Mouse (Mus musculus) liver, adult 2 months (tissue): ENCODE data around the gene Mbnl1. TPM values are rescaled to one million over a fixed set of nuclear protein-coding genes. Genes with fewer than 3 reads are reported as not detected.
A peak's percentile ranks its signal among the peaks of the same experiment; 100 is the strongest.

Experiments used
- DNase-seq: peaks from one replicate; pipeline ENCODE4 v3.0.0-alpha.2; 2011; ENCODE audit warnings: low read depth, low spot score; ENCODE audit errors: extremely low read depth
- H3K27ac ChIP-seq: fragments of 200-500 bp; replicated peaks from 2 replicates; pipeline ENCODE4 v1.5.1; 2012; ENCODE audit warnings: low read depth, mild to moderate bottlenecking, control low read depth, inconsistent platforms, low read length; ENCODE audit not compliant: insufficient read depth
- H3K27me3 ChIP-seq: fragments of 200-500 bp; 2 replicates; pipeline ENCODE4 v1.6.1; 2012; ENCODE audit warnings: mild to moderate bottlenecking, moderate library complexity, low read length, inconsistent platforms; ENCODE audit not compliant: control insufficient read depth, insufficient read depth
- H3K36me3 ChIP-seq: fragments of 200-500 bp; 2 replicates; pipeline ENCODE4 v1.6.1; 2012; ENCODE audit warnings: low read length, inconsistent platforms; ENCODE audit not compliant: control insufficient read depth, insufficient read depth
- H3K4me1 ChIP-seq: fragments of 200-500 bp; 2 replicates; pipeline ENCODE4 v1.6.1; 2011; ENCODE audit warnings: low read length; ENCODE audit not compliant: control insufficient read depth, insufficient read depth
- H3K4me3 ChIP-seq: fragments of 200-500 bp; 2 replicates; pipeline ENCODE4 v1.5.1; 2011; ENCODE audit warnings: low read depth, mild to moderate bottlenecking, control low read depth, low read length, moderate library complexity; ENCODE audit not compliant: insufficient read depth
- H3K79me2 ChIP-seq: fragments of 200-500 bp; 2 replicates; pipeline ENCODE4 v1.6.1; 2012; ENCODE audit warnings: inconsistent platforms, mild to moderate bottlenecking, low read length, moderate library complexity; ENCODE audit not compliant: control insufficient read depth, insufficient read depth
- H3K9ac ChIP-seq: fragments of 200-500 bp; 2 replicates; pipeline ENCODE4 v1.6.1; 2012; ENCODE audit warnings: low read depth, mild to moderate bottlenecking, control low read depth, inconsistent platforms, low read length
- CTCF ChIP-seq: fragments of 200-500 bp; IDR thresholded peaks from 2 replicates; pipeline ENCODE4 v1.5.1; 2011; ENCODE audit warnings: low read depth, low read length, control low read depth
- POLR2A ChIP-seq: fragments of 200-500 bp; IDR thresholded peaks from 2 replicates; pipeline ENCODE4 v1.6.1; 2011; ENCODE audit warnings: low read length, control low read depth; ENCODE audit not compliant: insufficient read depth; ENCODE audit errors: extremely low read depth
- WGBS: fragments of 180-500 bp; shearing (Covaris S2); methylation state at CpG from one replicate; pipeline ENCODE4 v1.1.7; 2018; 5-methylcytosine and 5-hydroxymethylcytosine counted together
- polyA plus RNA-seq: library from polyadenylated mRNA; depleted of rRNA; stranded (reverse); fragments of >200 nt; gene quantifications from 2 replicates; pipeline ENCODE4 v1.2.3, GENCODE M21; 2012
- total RNA-seq: library from RNA; depleted of rRNA; stranded (reverse); fragments of >200 nt; gene quantifications from 2 replicates; pipeline ENCODE4 v1.2.3, GENCODE M21; 2014

Mbnl1 gene
- total and polyA plus RNA-seq, 2 experiments = 27.3 to 111 TPM

GRCm38 (mm10) chr3:60616147-60616546, 143.5 kb downstream of the Mbnl1 start:
- Histone ChIP-seq H3K27me3 (no peaks in the 10 kb centered on the region), H3K79me2 (peaks cover 9% of the 10 kb centered on the region; the same call in 1 of the 2 replicates), H3K9ac (no peak overlapping the region), H3K4me3 (no peak overlapping the region), H3K36me3 (peaks cover 35% of the 10 kb centered on the region), H3K4me1 (peaks cover 10% of the 10 kb centered on the region), H3K27ac (no peak overlapping the region)
- 69% methylated on average over 2 of the region's 2 CpGs for WGBS
- peak; percentile 48 for DNase-seq
- no peak for TF ChIP-seq CTCF
- TF ChIP-seq POLR2A = no peak

GRCm38 (mm10) chr3:60617643-60618042, 145.0 kb downstream of the Mbnl1 start:
- Histone ChIP-seq H3K27ac (no peak overlapping the region), H3K9ac (no peak overlapping the region), H3K36me3 (peaks cover 43% of the 10 kb centered on the region), H3K4me3 (no peak overlapping the region), H3K4me1 (peaks cover 10% of the 10 kb centered on the region), H3K79me2 (peaks cover 7% of the 10 kb centered on the region; the same call in 1 of the 2 replicates), H3K27me3 (no peaks in the 10 kb centered on the region)
- TF ChIP-seq CTCF = no peak
- TF ChIP-seq POLR2A = no peak
- no peak for DNase-seq
- 88% methylated on average over 1 of the region's 1 CpGs for WGBS

- Histone ChIP-seq H3K4me3 (no peak overlapping the region), H3K27ac (no peak overlapping the region), H3K79me2 (peaks cover 2% of the 10 kb centered on the region; the same call in 1 of the 2 replicates), H3K4me1 (peaks cover 6% of the 10 kb centered on the region), H3K36me3 (peaks cover 47% of the 10 kb centered on the region), H3K27me3 (no peaks in the 10 kb centered on the region), H3K9ac (no peak overlapping the region)
- WGBS = 75% methylated on average over 2 of the region's 2 CpGs
- DNase-seq = no peak
- TF ChIP-seq CTCF = no peak
- no peak for TF ChIP-seq POLR2A
These were observed 147.6 kb downstream of the Mbnl1 start for GRCm38 (mm10) chr3:60620236-60620635.

GRCm38 (mm10) chr3:60631183-60631582, 158.6 kb downstream of the Mbnl1 start:
- TF ChIP-seq CTCF (no peak), POLR2A (no peak)
- no peak overlapping the region for H3K27ac ChIP-seq
- H3K4me1 ChIP-seq = no peaks in the 10 kb centered on the region
- peaks cover 19% of the 10 kb centered on the region for H3K36me3 ChIP-seq
- H3K4me3 ChIP-seq = no peak overlapping the region
- DNase-seq = no peak
- no peaks in the 10 kb centered on the region for H3K79me2 ChIP-seq
- no peaks in the 10 kb centered on the region for H3K27me3 ChIP-seq
- 92% methylated on average over 2 of the region's 2 CpGs for WGBS
- no peak overlapping the region for H3K9ac ChIP-seq

DNA sequence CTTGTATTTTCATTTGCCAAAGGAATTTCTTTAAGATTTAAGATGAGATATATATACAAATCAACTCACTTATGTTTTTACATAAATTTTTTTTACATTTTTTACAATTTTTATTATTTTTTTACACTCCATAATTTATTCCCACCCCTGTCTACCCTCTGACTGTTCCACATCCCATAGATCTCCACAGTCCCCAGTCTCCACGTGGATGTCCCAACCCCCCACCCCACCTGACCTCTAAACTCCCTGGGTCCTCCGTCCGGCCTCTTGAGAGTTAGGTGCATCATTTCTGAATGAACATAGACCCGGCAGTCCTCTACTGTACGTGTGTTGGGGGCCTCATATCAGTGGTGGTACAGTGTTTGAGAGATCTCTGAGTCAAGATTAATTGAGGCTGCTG, 159.1 kb downstream of the Mbnl1 start:
- TF ChIP-seq POLR2A = no peak
- TF ChIP-seq CTCF = no peak
- WGBS = 94% methylated on average over 5 of the region's 5 CpGs
- no peak overlapping the region for H3K4me3 ChIP-seq

GRCm38 (mm10) chr3:60632796-60633466, 160.3 kb downstream of the Mbnl1 start:
- no peaks in the 10 kb centered on the region for H3K79me2 ChIP-seq
- no peaks in the 10 kb centered on the region for H3K27me3 ChIP-seq
- no peaks in the 10 kb centered on the region for H3K4me1 ChIP-seq
- TF ChIP-seq POLR2A = no peak
- TF ChIP-seq CTCF = no peak
- peaks cover 11% of the 10 kb centered on the region for H3K36me3 ChIP-seq
- no peak overlapping the region for H3K9ac ChIP-seq
- H3K4me3 ChIP-seq = no peak overlapping the region
- no peak overlapping the region for H3K27ac ChIP-seq
- DNase-seq = no peak
- WGBS = 100% methylated on average over 1 of the region's 1 CpGs

More for the DNA sequence above, 159.1 kb downstream of the Mbnl1 start:
- Histone ChIP-seq H3K79me2 (no peaks in the 10 kb centered on the region), H3K36me3 (peaks cover 14% of the 10 kb centered on the region), H3K4me1 (no peaks in the 10 kb centered on the region), H3K27me3 (no peaks in the 10 kb centered on the region), H3K9ac (no peak overlapping the region), H3K27ac (no peak overlapping the region)
- no peak for DNase-seq
